Mouse (Mus musculus) olfactory bulb, adult 2 months (tissue): Measurements from ENCODE around the gene Ptcd2.

ENCODE experiments used
- CTCF ChIP-seq: fragments of 200-500 bp; IDR thresholded peaks from 2 replicates; pipeline ENCODE4 v1.5.1; 2012; ENCODE audit warnings: low read depth, mild to moderate bottlenecking, low read length, moderate library complexity; ENCODE audit not compliant: insufficient read depth
- POLR2A ChIP-seq: fragments of 200-500 bp; IDR thresholded peaks from 2 replicates; pipeline ENCODE4 v1.6.1; 2012; ENCODE audit warnings: mild to moderate bottlenecking, low read depth, low read length, moderate library complexity; ENCODE audit not compliant: insufficient read depth

GRCm38 (mm10) chr13:99355861-99356260 is 11.4 kb upstream of the Ptcd2 start:
- TF ChIP-seq CTCF (no peak), POLR2A (no peak)
